Mouse (Mus musculus): Measurements from ENCODE around the gene Pxylp1.

Pxylp1 gene

GRCm38 (mm10) chr9:96890266-96890665 lies 2.2 kb downstream of the Pxylp1 start:
- peak; percentile 79 to 85 for DNase-seq

- peak; percentile 91 to 92 for DNase-seq
Observed at GRCm38 (mm10) chr9:96889345-96890021, 3.0 kb downstream of the Pxylp1 start.

- peak; percentile 65 to 74 for DNase-seq
Observed at GRCm38 (mm10) chr9:96888742-96889344, 3.6 kb downstream of the Pxylp1 start.

- DNase-seq: peak; percentile 78 to 84
Observed at GRCm38 (mm10) chr9:96887954-96888353, 4.5 kb downstream of the Pxylp1 start.

- DNase-seq: peak in 1 of 2 experiments; percentile 58
Observed at GRCm38 (mm10) chr9:96887492-96887891, 5.0 kb downstream of the Pxylp1 start.

- peak in 1 of 2 experiments; percentile 54 for DNase-seq
Observed at GRCm38 (mm10) chr9:96885781-96886180, 6.7 kb downstream of the Pxylp1 start.

- peak; percentile 61 to 68 for DNase-seq
Observed at GRCm38 (mm10) chr9:96882496-96883265, 9.8 kb downstream of the Pxylp1 start.

GRCm38 (mm10) chr9:96881901-96882300 lies 10.6 kb downstream of the Pxylp1 start:
- no peak for DNase-seq

GRCm38 (mm10) chr9:96879024-96879423 lies 13.4 kb downstream of the Pxylp1 start:
- DNase-seq: peak; percentile 90

GRCm38 (mm10) chr9:96878464-96878863 lies 14.0 kb downstream of the Pxylp1 start:
- DNase-seq: peak in 1 of 2 experiments; percentile 49

- no peak for DNase-seq
Observed at GRCm38 (mm10) chr9:96875704-96876103, 16.8 kb downstream of the Pxylp1 start.

GRCm38 (mm10) chr9:96873082-96873481 lies 19.4 kb downstream of the Pxylp1 start:
- DNase-seq: peak; percentile 89 to 94

- DNase-seq: no peak
Observed at GRCm38 (mm10) chr9:96870104-96870503, 22.4 kb downstream of the Pxylp1 start.

- DNase-seq: no peak
Observed at GRCm38 (mm10) chr9:96869542-96869941, 22.9 kb downstream of the Pxylp1 start.

GRCm38 (mm10) chr9:96868546-96868945 lies 23.9 kb downstream of the Pxylp1 start:
- DNase-seq: no peak

GRCm38 (mm10) chr9:96867165-96867564 lies 25.3 kb downstream of the Pxylp1 start:
- peak; percentile 52 to 55 for DNase-seq

- DNase-seq: no peak
Observed at GRCm38 (mm10) chr9:96866196-96866595, 26.3 kb downstream of the Pxylp1 start.

- no peak for DNase-seq
Observed at GRCm38 (mm10) chr9:96865473-96866050, 26.9 kb downstream of the Pxylp1 start.

- no peak for DNase-seq
Observed at GRCm38 (mm10) chr9:96863539-96863938, 28.9 kb downstream of the Pxylp1 start.

- DNase-seq: no peak
Observed at GRCm38 (mm10) chr9:96862836-96863235, 29.6 kb downstream of the Pxylp1 start.

GRCm38 (mm10) chr9:96861092-96861487 lies 31.4 kb downstream of the Pxylp1 start:
- no peak for DNase-seq

GRCm38 (mm10) chr9:96860380-96861091 lies 31.9 kb downstream of the Pxylp1 start:
- no peak for DNase-seq

GRCm38 (mm10) chr9:96859027-96859426 lies 33.4 kb downstream of the Pxylp1 start:
- DNase-seq: no peak
